48 mouse cellular contexts compared by ENCODE assay signal in genomic region chr8:83392521-83392920, GRCm38 (mm10). TPM values are rescaled to one million over a fixed set of nuclear protein-coding genes. Genes with fewer than 3 reads are reported as not detected.
"Had no signal": no experiment of that assay in that cellular context is flagged by ENCODE, and none has a peak within 500 bp of the region (broad histone marks: within the 10 kb centered on the region; RNA-seq: fewer than 3 reads in every experiment).

No protein-coding gene starts in this region.

- ATAC-seq: liver, embryonic 12.5 days; liver, postnatal 0 days; lung, postnatal 0 days; midbrain, embryonic 13.5 days; midbrain, embryonic 15.5 days; midbrain, embryonic 16.5 days had no signal

- H3K36me3 ChIP-seq: limb, embryonic 10.5 days; limb, embryonic 12.5 days; limb, embryonic 13.5 days; limb, embryonic 15.5 days; liver, embryonic 12.5 days; liver, embryonic 13.5 days; liver, embryonic 15.5 days; lung, embryonic 15.5 days; midbrain, embryonic 10.5 days; midbrain, embryonic 12.5 days; midbrain, embryonic 13.5 days; midbrain, embryonic 15.5 days; neural tube, embryonic 12.5 days; neural tube, embryonic 13.5 days had no signal

- H3K27ac ChIP-seq: limb, embryonic 10.5 days; limb, embryonic 12.5 days; limb, embryonic 13.5 days; limb, embryonic 15.5 days; liver, embryonic 12.5 days; liver, embryonic 13.5 days; liver, embryonic 14.5 days; liver, embryonic 15.5 days; lung, embryonic 15.5 days; macrophage; midbrain, embryonic 10.5 days; midbrain, embryonic 12.5 days; midbrain, embryonic 13.5 days; midbrain, embryonic 15.5 days; neural tube, embryonic 12.5 days; neural tube, embryonic 13.5 days had no signal

- H3K9me3 ChIP-seq: limb, embryonic 10.5 days; limb, embryonic 12.5 days; limb, embryonic 13.5 days; limb, embryonic 15.5 days; liver, embryonic 12.5 days; liver, embryonic 13.5 days; liver, embryonic 15.5 days; midbrain, embryonic 10.5 days; midbrain, embryonic 12.5 days; midbrain, embryonic 13.5 days; midbrain, embryonic 15.5 days; neural tube, embryonic 12.5 days; neural tube, embryonic 13.5 days had no signal

- H3K4me3 ChIP-seq: limb, embryonic 10.5 days; limb, embryonic 12.5 days; limb, embryonic 13.5 days; limb, embryonic 15.5 days; liver, embryonic 12.5 days; liver, embryonic 13.5 days; liver, embryonic 15.5 days; lung, embryonic 15.5 days; megakaryocyte, embryonic 14.5 days; midbrain, embryonic 10.5 days; midbrain, embryonic 12.5 days; midbrain, embryonic 13.5 days; midbrain, embryonic 15.5 days; myocyte; neural tube, embryonic 12.5 days; neural tube, embryonic 13.5 days had no signal

- DNase-seq: left cerebral cortex, postnatal 4 days; liver; liver, embryonic 13.5 days; liver, postnatal 0 days; lung, adult 18-20 months; lung, adult 2 months; lung, embryonic 14.5 days; lung, postnatal 10 days; lung, postnatal 14 days; lung, postnatal 36 days; lung, postnatal 4 days; midbrain, embryonic 14.5 days had no signal

- H3K27me3 ChIP-seq: midbrain, embryonic 15.5 days had no signal

- H3K9ac ChIP-seq: limb, embryonic 12.5 days; limb, embryonic 13.5 days; limb, embryonic 15.5 days; liver, embryonic 12.5 days; liver, embryonic 13.5 days; liver, embryonic 14.5 days; liver, embryonic 15.5 days; liver, postnatal 0 days; lung, embryonic 14.5 days; lung, embryonic 15.5 days; midbrain, embryonic 12.5 days; midbrain, embryonic 13.5 days; midbrain, embryonic 15.5 days; neural tube, embryonic 12.5 days; neural tube, embryonic 13.5 days had no signal

- H3K4me2 ChIP-seq: limb, embryonic 12.5 days; limb, embryonic 13.5 days; limb, embryonic 15.5 days; liver, embryonic 11.5 days; liver, embryonic 12.5 days; liver, embryonic 13.5 days; liver, embryonic 15.5 days; lung, embryonic 14.5 days; lung, embryonic 15.5 days; midbrain, embryonic 11.5 days; midbrain, embryonic 12.5 days; midbrain, embryonic 13.5 days; midbrain, embryonic 15.5 days; neural tube, embryonic 12.5 days; neural tube, embryonic 13.5 days had no signal

RNA-seq across cellular contexts. Expression of gene Clgn, which starts 2.9 kb away (rescaled TPM):
- total RNA-seq: liver, adult 2 months; megakaryocyte, adult 5-6 weeks; monocyte, adult 5-6 weeks had no signal
- polyA plus RNA-seq: liver, adult 2 months; lung, adult 2 months; macrophage; myocyte had no signal

RNA-seq across cellular contexts. Expression of gene Mgat4d, which starts 44.2 kb away (rescaled TPM):
- total RNA-seq: left cerebral cortex, postnatal 10 days; left cerebral cortex, postnatal 14 days; left cerebral cortex, postnatal 25 days; left cerebral cortex, postnatal 36 days; left cerebral cortex, postnatal 4 days; liver, adult 2 months; megakaryocyte progenitor cell, adult 5-6 weeks; megakaryocyte, adult 5-6 weeks; megakaryocyte-erythroid progenitor cell, adult 5-6 weeks; midbrain, postnatal 0 days; monocyte, adult 5-6 weeks had no signal
- polyA plus RNA-seq: limb, embryonic 10.5 days; limb, embryonic 11.5 days; limb, embryonic 12.5 days; limb, embryonic 13.5 days; limb, embryonic 14.5 days; limb, embryonic 15.5 days; liver, adult 2 months; liver, embryonic 11.5 days; liver, embryonic 12.5 days; liver, embryonic 13.5 days; liver, embryonic 14.5 days; liver, embryonic 15.5 days; liver, embryonic 16.5 days; liver, postnatal 0 days; lung, adult 2 months; lung, embryonic 14.5 days; lung, embryonic 15.5 days; lung, embryonic 16.5 days; lung, postnatal 0 days; macrophage; midbrain, embryonic 10.5 days; midbrain, embryonic 11.5 days; midbrain, embryonic 12.5 days; midbrain, embryonic 13.5 days; midbrain, embryonic 14.5 days; midbrain, embryonic 15.5 days; midbrain, embryonic 16.5 days; midbrain, postnatal 0 days; myocyte; neural tube, embryonic 11.5 days; neural tube, embryonic 12.5 days; neural tube, embryonic 13.5 days had no signal
